Comparison of ENCODE assay signal across 9 mouse cellular contexts in the genomic region with DNA sequence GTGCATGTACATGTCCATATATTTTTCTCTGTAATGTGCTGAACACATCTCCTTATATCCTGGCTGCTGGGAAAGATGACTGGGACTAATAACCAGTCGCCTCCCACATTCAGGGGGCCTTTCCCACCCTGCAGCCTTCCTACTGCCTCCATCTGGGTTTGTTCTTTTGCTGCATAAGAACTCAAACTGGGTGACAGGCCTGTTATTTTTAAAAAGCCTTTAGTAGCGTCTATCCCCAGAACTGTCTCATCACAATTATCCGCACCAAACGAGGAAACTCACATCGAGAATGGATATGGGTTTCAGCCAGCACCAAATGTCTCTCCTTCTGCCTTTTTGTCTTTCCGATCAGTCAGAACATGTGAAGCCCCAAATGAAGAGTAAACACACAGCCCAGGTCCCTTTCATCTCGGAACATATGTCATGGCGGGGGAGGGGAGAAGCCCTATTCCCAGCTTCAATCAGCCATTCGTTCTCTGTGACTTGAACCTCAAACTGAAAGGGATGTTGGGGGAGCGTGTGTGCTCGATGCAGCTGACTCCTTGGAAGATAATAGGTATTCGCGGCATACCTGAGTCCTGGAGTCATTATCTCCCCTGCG.
A peak's percentile ranks its signal among the peaks of the same experiment; 100 is the strongest.
DNase-seq lines count a peak whose midpoint lies in the region; ATAC-seq lines count a peak whose summit lies in the region.
"Had no signal": no experiment of that assay in that cellular context is flagged by ENCODE, and none has a peak within 500 bp of the region (broad histone marks: within the 10 kb centered on the region; RNA-seq: fewer than 3 reads in every experiment).

No protein-coding gene starts in this region.

- ATAC-seq in heart, embryonic 13.5 days (ENCODE audit: extremely low read depth, insufficient number of reproducible peaks, low FRiP score, low TSS enrichment): no peak

- H3K4me3 ChIP-seq in heart, embryonic 13.5 days: no peak overlapping the region
- no peak overlapping the region for H3K4me3 ChIP-seq in hindbrain, embryonic 10.5 days

- peaks cover 8% of the 10 kb centered on the region; the same call in 1 of the 2 replicates for H3K4me1 ChIP-seq in heart, embryonic 13.5 days
- peaks cover 18% of the 10 kb centered on the region for H3K4me1 ChIP-seq in hindbrain, embryonic 10.5 days (replicated peaks)

- intact Hi-C loops in left cerebral cortex, postnatal 36 days (cut with DNase I): loop anchor here (5.0 kb wide), 1 partner anchor 169 kb away; no protein-coding TSS in a partner anchor

- H3K27me3 ChIP-seq in heart, embryonic 13.5 days (replicated peaks): no peaks in the 10 kb centered on the region
- H3K27me3 ChIP-seq in hindbrain, embryonic 10.5 days (ENCODE audit: insufficient read depth, poor library complexity, severe bottlenecking): no peaks in the 10 kb centered on the region

- H3K9me3 ChIP-seq in heart, embryonic 13.5 days: no peaks in the 10 kb centered on the region
- peaks cover 5% of the 10 kb centered on the region; the same call in 1 of the 2 replicates for H3K9me3 ChIP-seq in hindbrain, embryonic 10.5 days

- H3K36me3 ChIP-seq in heart, embryonic 13.5 days: no peaks in the 10 kb centered on the region
- H3K36me3 ChIP-seq in hindbrain, embryonic 10.5 days: no peaks in the 10 kb centered on the region

- no peak overlapping the region for H3K9ac ChIP-seq in heart, embryonic 13.5 days
- H3K9ac ChIP-seq: liver, embryonic 14.5 days had no signal

- no peak for DNase-seq in heart, adult 11 months
- DNase-seq in hindbrain, embryonic 10.5 days (ENCODE audit: low spot score): no peak
- peak; percentile 70 to 71 for DNase-seq in left cerebral cortex, postnatal 36 days (ENCODE audit: low spot score in 2 of 2)
- DNase-seq in right cerebral cortex, postnatal 25 days: peak; percentile 66
- no peak for DNase-seq in gastrocnemius, postnatal 25 days
- no peak for DNase-seq in thymus, postnatal 25 days
- DNase-seq in spleen, postnatal 14 days (ENCODE audit: low spot score in 2 of 2): no peak

- peak overlapping the region; percentile 34 for H3K4me2 ChIP-seq in heart, embryonic 13.5 days

- WGBS in heart, embryonic 13.5 days: 38% methylated on average over 14 of the region's 14 CpGs
- WGBS in hindbrain, embryonic 10.5 days: 48% methylated on average over 14 of the region's 14 CpGs

- no peak overlapping the region for H3K27ac ChIP-seq in heart, embryonic 13.5 days (replicated peaks)
- peak overlapping the region; percentile 30 for H3K27ac ChIP-seq in hindbrain, embryonic 10.5 days
- H3K27ac ChIP-seq: liver, embryonic 14.5 days had no signal

Comparison
In these comparisons a context has a peak if more than half of its experiments do, and no peak if none do; other contexts are left out.
1. DNase-seq: peak in left cerebral cortex, postnatal 36 days (2 of 2) and right cerebral cortex, postnatal 25 days (single experiment); none in heart, adult 11 months (single experiment), hindbrain, embryonic 10.5 days (single experiment), gastrocnemius, postnatal 25 days (single experiment), thymus, postnatal 25 days (single experiment) and spleen, postnatal 14 days (0 of 2).